Mouse (Mus musculus): ENCODE data around the gene Cyp2b19.

DNA sequence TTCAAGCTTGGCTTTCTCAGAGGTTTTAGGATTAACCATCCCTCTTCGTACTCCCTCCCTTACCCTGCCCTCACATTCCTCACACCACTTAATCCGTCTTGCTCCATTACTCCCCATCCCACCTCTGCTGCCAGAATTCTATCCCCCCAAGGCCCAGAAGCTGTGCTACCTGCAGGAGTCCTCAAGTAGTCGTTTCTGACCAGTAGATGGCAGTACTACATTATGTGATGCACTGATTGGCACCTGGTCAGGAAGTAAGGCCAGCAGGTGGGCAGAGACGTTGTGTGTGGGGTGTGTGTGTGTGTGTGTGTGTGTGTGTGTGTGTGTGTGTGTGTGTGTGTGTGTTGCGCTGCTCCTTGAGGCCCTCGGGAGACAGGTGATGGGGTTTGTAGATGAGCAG is 18.9 kb downstream of the Cyp2b19 start:
- no peak for TF ChIP-seq POLR2AphosphoS5 (IDR thresholded peaks at IDR 0.05; ENCODE audit: insufficient replicate concordance, low read depth, low read length)
- no peak for TF ChIP-seq TAL1 (conservative IDR thresholded peaks at IDR 0.05; ENCODE audit: low read depth, low read length)
- TF ChIP-seq CTCF (IDR thresholded peaks at IDR 0.05; ENCODE audit: low read depth, low read length): no peak
- no peak for TF ChIP-seq GATA1 (IDR thresholded peaks at IDR 0.05; ENCODE audit: borderline replicate concordance, low read length)
- TF ChIP-seq GATA2 (IDR thresholded peaks at IDR 0.05; ENCODE audit: borderline replicate concordance, low read depth, low read length): no peak

Measured in G1E (cell line).